Mouse (Mus musculus): ENCODE measurements around the gene Celsr1.
"Not testable (repeated sequence)": the region's sequence is repeated elsewhere in the genome, so short reads cannot be mapped to it uniquely, and the experiment has no call there.

Celsr1 gene

DNA sequence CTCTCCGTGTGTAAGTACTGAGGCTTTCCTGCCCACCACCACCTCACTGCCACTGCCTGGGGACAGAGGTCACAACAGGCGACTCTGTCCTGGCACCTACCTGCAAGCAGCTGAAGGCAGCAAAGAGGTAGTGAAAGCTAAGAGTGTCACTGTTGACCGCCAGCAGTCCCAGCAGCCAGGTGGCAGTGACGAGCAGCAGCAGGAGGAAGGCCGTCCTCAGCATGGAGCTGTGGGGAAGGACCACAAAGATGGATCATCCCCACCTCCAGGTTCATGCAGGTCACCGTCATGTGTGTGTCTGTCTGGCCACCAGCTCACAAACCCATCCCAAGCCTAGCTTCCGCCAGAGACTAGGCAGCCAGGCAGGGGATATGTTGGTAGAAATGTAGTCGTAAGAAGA, 129.8 kb downstream of the Celsr1 start:
- peak; percentile 47 for DNase-seq (ENCODE audit: extremely low read depth, insufficient read length, low spot score)

DNA sequence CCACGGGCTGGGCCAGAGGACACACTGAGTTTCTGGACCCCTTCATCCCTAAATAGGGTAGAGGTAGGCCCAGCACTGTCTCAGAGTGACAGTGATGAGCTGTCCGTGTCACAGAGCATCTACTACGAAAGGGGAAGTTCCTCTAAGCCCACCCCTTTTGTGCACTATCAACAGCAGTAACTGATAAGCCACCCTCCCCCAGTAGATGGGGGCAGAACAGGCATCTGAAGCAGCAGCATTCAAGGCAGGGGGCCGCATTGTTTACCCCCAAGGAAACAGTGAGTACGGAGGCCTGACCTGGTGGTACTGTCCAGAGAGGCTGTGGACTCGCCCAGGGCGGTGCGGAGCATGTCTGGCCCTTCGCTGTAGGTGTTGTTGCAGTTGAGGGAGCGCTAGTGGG, 131.1 kb downstream of the Celsr1 start:
- no peak for DNase-seq (ENCODE audit: extremely low read depth, insufficient read length, low spot score)

DNA sequence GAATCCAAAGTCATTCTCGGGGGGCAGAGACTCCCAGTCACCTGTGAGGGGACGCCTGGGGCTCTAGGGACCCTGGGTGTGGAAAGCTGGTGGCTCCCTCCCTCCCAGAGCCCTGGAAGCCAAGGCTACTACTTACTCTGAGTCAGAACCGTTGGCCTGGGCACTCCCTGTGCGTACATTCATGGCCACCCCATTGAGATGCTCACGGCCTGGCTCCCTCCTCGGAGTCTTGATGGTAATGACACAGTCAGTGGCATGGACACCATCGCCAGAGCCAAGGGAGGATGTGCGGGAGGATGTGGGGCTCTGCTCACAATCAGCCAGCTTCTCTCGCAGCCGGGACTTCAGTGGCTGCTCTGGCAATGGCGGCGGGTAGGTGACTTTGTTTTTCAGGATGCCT, 132.8 kb downstream of the Celsr1 start:
- no peak for DNase-seq (ENCODE audit: extremely low read depth, insufficient read length, low spot score)

DNA sequence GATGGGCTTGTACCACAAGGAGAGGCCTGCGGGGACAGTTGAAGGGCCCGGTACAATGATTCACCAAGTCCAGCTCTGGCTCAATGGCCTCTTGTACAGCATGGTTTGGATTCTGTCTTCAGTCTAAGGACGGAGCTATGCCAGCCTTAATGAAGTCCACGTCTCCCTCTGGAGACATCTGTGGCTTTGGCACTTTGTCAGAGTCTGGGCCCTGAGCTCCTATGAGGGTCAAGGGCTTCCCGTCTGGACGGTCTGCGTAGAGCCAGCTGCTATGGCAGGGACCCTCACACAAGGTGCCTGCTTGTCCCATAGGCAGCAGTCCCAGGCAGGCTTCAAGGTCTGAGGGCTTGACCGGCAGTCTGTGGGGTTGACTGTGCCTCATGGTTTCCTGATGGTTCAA, 133.3 kb downstream of the Celsr1 start:
- no peak for DNase-seq (ENCODE audit: extremely low read depth, insufficient read length, low spot score)

DNA sequence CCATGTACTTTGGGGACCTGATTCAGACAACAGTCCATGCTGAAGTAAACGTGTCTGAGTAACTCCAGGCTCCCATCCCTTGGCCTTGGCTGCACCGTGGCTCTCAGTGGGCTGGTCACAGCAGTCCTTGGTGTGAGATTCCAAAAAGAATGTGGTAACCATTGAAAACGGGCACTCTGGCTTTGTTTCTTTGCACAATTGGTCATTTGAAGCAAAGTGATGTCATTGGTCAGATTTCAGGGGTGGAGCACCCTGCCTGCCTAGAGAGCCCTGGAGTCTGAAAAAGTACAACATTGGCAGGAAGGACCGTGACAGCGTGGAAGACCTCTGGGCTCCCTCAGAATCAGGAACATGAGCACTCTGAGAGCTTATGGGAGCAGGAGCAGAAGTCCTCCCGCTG, 134.2 kb downstream of the Celsr1 start:
- no peak for DNase-seq (ENCODE audit: extremely low read depth, insufficient read length, low spot score)

DNA sequence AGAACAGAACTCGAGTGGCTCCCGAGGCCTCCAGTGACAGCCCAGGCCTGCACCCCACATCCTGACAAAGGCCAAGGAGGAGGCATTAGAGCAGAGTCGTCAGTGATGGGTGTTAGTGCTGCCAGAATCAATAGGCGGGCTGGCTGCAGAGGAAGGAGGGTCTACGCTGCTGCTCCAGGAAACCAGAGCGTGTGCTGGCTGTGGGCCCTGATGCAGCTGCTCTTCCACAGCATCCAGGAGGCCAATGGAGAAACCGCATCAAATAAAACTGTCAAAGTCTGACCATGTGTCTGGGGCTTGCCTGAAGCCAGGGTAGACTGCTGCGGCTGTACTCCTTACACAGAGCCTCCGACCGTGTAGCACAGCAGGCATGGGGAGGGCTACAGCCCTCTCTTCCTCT, 136.5 kb downstream of the Celsr1 start:
- no peak for DNase-seq (ENCODE audit: extremely low read depth, insufficient read length, low spot score)

DNA sequence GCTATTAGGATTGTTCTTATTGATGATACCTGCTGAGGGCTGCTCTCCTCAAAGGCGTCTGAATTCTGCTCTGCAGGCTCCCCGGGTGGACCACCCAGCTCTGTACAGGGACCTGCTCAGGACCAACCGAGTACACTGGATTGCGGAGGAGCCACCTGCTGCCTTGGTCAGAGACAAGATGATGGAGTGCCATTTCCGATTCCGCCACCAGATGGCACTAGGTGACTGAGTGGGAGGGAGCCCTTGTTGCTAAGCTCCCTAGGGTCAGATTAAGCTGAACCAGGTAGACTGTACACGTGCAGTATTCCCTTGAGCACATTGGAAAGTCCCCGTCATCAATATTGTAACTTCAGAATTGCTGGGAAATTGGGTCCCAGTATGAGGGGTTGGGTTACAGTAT, 137.3 kb downstream of the Celsr1 start:
- DNase-seq (ENCODE audit: extremely low read depth, insufficient read length, low spot score): no peak

DNA sequence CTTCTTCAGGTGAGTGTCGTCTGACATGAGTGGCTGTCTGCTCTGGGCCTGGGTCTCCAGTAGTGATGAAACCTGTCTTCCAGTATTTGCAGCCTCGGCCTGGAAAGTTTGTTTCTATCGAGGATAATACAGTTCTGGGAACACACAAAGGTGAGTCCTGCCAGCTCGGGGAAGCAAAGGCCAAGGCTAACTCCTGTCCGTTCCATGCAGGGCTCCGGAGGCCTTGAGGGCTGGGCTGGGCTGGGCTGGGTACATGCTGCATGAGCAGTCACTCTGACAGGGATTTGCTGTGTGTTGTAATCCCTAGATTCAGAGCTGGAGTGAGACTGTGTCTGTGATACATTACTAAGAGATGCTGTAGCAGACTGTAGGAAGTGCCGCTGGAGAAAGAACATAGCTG, 139.7 kb downstream of the Celsr1 start:
- DNase-seq (ENCODE audit: extremely low read depth, insufficient read length, low spot score): no peak

DNA sequence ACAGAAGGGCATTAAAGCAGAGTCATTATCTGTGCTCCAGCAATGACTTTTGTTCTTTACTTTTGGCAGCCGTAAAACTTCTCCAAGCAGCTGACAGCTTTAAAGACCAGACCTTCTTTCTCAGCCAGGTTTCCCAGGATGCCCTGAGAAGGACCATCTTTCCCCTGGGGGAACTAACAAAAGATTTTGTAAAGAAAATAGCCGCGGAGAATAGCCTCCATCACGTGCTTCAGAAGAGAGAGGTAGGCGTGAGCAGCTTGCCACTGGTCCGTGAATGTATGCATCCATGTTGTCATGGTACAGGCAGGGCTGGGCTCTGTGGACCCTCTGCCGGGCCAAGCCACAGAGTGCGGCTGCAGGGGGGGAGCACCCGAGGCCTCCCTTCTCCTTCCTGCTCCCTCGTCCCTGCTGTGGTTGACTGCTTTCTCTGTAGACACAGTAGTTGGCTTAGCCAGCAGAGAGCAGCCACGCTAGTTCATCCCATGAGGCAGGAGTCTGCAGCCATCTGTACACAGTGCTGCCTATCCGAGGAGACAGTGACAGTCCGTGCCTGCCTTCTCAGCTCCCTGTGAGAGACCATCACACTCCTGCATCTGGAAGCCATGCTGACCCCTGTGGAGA, 141.0 kb downstream of the Celsr1 start:
- DNase-seq (ENCODE audit: extremely low read depth, insufficient read length, low spot score): no peak

DNA sequence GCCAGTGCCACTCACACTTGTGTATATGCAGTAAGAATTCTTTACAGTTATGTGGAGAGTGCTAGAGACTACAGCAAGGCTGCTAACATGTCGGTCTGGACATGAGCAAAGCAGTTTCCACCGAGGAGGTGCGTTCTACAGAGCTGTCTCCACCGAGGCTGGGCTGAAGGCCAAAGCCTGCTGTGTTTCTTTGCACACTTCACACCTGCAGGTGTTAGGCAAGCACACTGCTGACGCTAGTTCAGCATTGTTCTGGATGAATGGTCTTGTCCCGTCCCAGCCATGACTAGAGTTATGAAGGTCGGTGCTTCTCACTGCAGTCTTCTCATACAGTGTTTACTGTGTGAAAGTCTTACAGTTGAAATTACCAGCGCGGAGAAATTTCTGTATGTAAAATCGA, 141.6 kb downstream of the Celsr1 start:
- no peak for DNase-seq (ENCODE audit: extremely low read depth, insufficient read length, low spot score)

DNA sequence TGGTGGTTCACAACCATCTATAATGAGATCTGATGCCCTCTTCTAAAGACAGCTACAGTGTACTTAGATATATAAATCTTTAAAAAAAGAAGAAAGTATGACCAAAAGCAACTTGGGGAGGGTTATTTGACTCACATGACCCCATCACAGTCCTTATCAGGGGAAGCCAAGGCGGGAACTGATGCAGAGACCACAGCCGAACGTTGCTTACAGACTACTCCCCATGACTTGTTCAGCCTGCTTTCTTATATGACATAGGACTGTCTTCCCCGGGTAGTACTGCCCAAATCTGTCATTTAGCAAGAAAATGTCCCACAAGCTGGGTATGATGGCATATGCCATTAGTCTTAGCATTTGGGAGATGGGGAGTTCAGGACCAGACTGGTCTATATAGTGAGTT, 144.3 kb downstream of the Celsr1 start:
- DNase-seq (ENCODE audit: extremely low read depth, insufficient read length, low spot score): no peak

DNA sequence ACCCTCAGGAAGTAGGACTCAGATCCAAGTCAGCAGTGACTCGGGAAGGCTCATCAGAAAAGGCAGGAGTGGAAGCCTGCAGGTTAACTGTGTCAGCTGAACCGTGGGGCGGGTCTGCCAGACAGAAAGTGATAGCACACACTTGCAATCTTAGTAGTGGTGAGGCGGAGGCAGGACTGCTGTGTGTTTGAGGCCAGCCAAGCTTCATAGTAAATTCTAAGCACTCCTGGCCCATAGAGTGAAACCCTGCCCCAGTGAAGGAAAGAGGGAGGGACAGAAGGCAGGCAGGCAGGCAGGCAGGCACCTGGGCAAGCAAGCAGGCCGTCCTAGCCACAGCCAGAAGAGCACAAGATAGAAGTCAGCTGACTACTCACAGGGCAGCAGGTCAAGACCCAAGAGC, 148.0 kb downstream of the Celsr1 start:
- no peak for DNase-seq (ENCODE audit: extremely low read depth, insufficient read length, low spot score)

DNA sequence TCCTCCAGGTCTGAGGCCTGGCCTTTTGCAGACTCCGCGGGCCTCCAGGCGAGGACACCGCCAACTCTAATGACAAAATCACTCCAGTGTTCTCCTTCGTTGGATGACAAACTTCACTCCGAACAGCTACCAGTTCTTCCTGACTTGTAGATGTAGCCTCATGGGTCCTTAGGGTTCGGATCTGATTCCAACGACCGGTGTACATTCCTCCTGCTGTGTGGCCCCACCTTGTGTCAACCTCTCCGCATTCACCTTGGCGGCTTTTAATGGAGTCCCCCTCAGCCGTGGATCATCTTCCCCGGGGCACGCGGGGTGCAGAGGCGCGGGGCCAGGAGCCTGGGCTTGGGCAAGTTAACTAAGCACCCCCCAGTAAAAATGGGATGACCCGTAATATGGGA, 154.1 kb downstream of the Celsr1 start:
- no peak for DNase-seq (ENCODE audit: extremely low read depth, insufficient read length, low spot score)

DNA sequence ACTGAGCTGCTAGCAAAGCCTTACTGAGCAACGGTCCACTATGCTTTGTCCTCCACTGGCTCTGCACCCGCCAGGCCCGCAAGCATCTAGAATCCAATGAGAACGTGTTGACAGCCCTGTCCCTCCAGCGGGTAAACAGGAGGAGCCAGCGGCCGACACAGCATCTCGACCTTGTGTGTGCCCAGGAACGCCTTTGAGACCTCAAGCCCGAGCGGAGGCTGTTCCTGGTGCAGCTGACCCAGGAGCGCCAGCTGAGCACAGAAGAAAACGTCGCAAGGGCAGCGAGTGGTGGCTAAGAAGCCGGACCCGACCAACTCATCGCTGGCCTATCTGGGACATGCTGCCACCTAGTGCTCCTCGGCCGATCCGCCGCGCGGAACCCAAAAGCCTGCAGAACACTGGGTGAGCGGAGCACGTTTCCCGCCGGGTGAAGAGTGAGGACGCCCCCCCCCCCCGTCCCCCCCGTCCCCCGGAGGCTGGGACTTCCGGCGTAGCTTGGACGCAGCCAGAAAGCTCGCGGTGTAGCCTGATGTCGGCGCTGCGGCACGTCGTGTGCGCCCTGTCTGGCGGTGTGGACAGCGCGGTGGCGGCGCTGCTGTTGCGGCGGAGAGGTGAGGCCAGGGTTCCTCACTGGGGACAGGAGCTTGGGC, 154.6 kb downstream of the Celsr1 start, which contains the start of gene Trmu:
TSS of gene Trmu (plus strand) at position 465 of the 650 bp plus-strand sequence.
- peak; percentile 88 for DNase-seq (ENCODE audit: extremely low read depth, insufficient read length, low spot score)

DNA sequence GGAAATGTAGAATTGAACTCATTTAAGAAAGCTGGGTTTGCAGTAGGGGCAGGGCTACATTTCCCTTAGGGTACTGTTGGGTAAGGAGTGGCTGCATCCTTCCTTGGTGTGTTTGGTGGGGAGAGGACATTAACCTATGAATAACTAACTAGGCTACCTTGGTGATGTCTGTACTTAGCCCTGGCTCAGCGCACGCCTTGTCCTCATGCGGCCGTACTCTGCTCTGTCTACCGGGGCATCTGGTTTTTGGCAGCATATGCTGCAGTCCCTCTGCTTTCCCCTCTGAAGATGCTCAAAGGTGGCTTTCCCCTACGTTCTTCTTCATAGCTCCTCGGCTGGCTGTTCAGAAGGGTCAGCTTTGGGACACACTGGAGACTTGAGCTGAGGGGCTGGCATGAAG, 156.2 kb downstream of the Celsr1 start:
- no peak for DNase-seq (ENCODE audit: extremely low read depth, insufficient read length, low spot score)

DNA sequence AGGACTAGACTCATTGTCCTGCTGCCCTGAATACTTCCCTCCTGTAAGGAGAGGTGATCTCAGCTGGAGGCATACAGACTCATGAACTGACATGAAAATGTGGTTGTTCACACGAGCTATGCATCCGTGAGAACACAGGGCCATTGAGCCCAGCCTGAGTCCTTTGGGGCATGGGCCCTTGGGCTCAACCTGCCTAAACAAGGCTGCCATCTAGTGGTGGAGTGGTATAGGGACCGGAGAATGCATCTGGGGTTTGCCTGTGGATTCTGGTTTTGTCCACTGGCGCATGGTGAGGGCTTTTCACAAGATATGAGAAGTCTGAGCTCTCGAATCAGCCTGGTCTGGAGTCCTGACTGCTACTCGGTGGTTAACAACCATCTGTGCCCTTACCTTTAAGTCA, 165.9 kb downstream of the Celsr1 start:
- no peak for DNase-seq (ENCODE audit: extremely low read depth, insufficient read length, low spot score)

DNA sequence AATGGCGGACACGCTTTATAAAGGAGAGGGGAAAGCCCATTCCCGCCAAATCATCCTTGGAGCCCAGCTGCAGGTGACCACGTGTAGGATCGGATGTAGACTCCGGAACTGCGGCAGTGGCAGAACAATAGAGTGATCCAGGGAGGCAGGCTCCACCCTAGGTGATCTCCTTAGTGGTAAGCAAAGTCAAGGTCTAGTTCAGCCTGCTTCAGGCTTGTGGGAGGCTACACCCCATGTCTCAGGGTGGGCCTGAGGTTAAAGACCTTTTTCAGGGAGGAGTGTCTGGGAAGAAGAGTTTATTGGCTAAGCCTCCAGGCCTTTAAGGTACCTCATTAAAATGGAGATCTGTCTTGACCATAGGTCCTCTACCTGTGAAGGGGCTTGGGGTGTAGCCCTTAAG, 167.7 kb downstream of the Celsr1 start:
- not testable (repeated sequence) for DNase-seq (ENCODE audit: extremely low read depth, insufficient read length, low spot score)

DNA sequence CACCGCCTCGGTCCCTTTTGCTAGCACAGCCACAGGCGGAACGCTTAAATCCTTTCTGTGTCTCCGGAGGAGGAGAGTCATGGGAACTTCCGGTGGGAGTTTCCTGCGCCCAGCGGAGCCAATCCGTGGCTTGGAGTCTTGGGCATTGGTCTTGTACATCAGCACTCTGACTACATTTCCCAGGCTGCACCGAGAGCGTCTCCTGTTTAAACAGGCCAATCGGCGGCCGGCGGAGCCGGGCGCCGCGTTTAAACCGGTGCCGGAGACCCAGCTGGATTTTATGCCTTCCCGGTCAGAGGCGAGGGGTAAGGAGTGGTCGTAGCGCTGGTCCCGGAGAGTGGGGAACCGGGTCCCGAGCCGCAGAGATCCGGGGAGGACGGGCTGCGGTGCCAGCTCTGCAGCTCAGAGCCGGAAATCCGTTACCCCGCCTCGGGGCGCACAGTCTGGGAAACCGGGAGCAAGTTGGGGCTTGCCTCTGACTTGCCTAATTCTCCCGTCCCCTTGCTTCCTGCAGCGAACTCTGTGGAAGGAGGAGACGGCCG, 174.0 kb downstream of the Celsr1 start, which contains the start of gene Gtse1:
TSS of gene Gtse1 (plus strand) at position 256 of the 542 bp plus-strand sequence.
- peak; percentile 93 for DNase-seq (ENCODE audit: extremely low read depth, insufficient read length, low spot score)

DNA sequence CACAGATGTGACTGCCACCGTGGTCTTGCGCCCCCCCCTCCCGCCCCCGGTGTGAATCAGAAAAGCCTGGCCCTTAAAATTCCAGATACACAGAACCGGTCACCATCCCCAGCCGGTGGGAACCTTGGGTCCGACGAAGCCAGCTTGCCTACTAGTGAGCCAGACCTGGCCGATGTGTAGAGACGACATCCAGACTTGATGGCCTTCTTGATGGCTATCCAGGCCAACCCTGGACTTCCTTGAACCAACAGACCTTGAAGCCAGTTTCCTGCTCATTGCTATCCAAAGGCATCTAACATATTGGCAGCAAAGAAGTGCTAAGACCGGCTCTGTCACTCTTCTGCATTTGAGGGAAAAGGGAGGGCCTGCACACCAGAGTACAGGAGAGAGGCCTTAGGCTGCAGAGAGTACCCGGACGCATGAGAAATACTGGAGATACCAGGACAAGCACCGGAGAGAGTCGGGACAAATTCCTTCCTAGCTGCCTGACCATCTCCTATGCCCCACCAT, 174.5 kb downstream of the Celsr1 start:
- no peak for DNase-seq (ENCODE audit: extremely low read depth, insufficient read length, low spot score)

DNA sequence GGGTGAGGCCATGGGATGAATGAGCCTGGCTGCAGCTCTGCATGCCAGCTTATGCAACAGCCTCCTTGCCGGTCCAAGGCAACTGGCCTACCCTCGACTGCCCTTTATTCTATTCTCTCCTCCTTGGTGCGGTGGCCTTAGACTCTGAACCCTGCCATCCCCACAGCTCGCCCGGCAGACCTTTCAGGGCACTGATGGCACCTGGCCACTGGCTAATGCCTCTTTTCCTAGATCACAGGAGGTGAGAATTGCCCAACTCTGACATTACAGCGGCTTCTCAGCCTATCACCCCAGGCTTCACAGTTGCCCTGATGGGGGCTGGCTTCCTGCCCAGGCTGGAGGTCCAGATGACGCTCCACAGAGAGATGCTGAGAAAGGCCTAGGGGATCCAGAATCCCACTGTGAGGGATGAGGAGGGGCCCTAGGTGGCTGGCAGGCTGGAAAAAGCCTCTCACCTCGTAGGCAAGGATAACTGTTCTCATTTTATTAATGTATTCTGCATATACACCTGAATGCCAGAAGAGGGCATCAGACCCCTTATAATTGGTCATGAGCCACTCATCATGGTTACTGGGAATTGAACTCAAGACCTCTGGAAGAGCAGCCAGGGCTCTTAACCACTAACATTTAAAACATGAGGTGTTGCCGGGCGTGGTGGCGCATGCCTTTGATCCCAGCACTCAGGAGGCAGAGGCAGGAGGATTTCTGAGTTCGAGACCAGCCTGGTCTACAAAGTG, 181.8 kb downstream of the Celsr1 start:
- DNase-seq (ENCODE audit: extremely low read depth, insufficient read length, low spot score): no peak
